Mouse (Mus musculus) regulatory T cell (primary cell): Measurements from ENCODE around the gene Retreg3.

Experiments used
- in situ Hi-C: fragments of 300-600 bp; cut with MboI, MseI; formaldehyde crosslinking; loops from one replicate; pipeline ENCODE4 v1.15.1; 2025; ENCODE audit warnings: high pct_unique_total_duplicates

Gene Retreg3

GRCm38 (mm10) chr11:101082208-101083082, 37.2 kb downstream of the Retreg3 start, which contains the start of gene Coasy:
Gene Coasy (plus strand): TSS chr11:101082565.
- in situ Hi-C loops, result no loop called here

- in situ Hi-C loops, result no loop called here
Observed at GRCm38 (mm10) chr11:101081659-101082058, 38.0 kb downstream of the Retreg3 start.

- in situ Hi-C loops, result no loop called here
Observed at GRCm38 (mm10) chr11:101080421-101080820, 39.3 kb downstream of the Retreg3 start.

GRCm38 (mm10) chr11:101079746-101080145, 39.9 kb downstream of the Retreg3 start:
- in situ Hi-C loops, result no loop called here

- in situ Hi-C loops, result no loop called here
Observed at GRCm38 (mm10) chr11:101078121-101078520, 41.6 kb downstream of the Retreg3 start, which contains the start of gene Hsd17b1. Gene Hsd17b1 (plus strand): TSS chr11:101078411.

- in situ Hi-C loops, result no loop called here
Observed at GRCm38 (mm10) chr11:101071810-101072428, 47.8 kb downstream of the Retreg3 start.

GRCm38 (mm10) chr11:101070987-101071386, 48.7 kb downstream of the Retreg3 start:
- in situ Hi-C loops, result no loop called here

GRCm38 (mm10) chr11:101070189-101070527, 49.5 kb downstream of the Retreg3 start:
- in situ Hi-C loops, result no loop called here

GRCm38 (mm10) chr11:101069391-101070188, 50.1 kb downstream of the Retreg3 start, which contains the start of gene Naglu:
Gene Naglu (plus strand): TSS chr11:101070012.
- in situ Hi-C loops, result no loop called here

- in situ Hi-C loops, result no loop called here
Observed at GRCm38 (mm10) chr11:101066549-101067412, 52.9 kb downstream of the Retreg3 start.

GRCm38 (mm10) chr11:101065002-101065401, 54.7 kb downstream of the Retreg3 start:
- in situ Hi-C loops, result no loop called here

GRCm38 (mm10) chr11:101064462-101064861, 55.2 kb downstream of the Retreg3 start:
- in situ Hi-C loops, result no loop called here

- in situ Hi-C loops, result no loop called here
Observed at GRCm38 (mm10) chr11:101063676-101064327, 55.9 kb downstream of the Retreg3 start.

GRCm38 (mm10) chr11:101062971-101063675, 56.6 kb downstream of the Retreg3 start:
- in situ Hi-C loops, result no loop called here

- in situ Hi-C loops, result no loop called here
Observed at GRCm38 (mm10) chr11:101062165-101062884, 57.4 kb downstream of the Retreg3 start.

- in situ Hi-C loops, result no loop called here
Observed at GRCm38 (mm10) chr11:101061049-101061448, 58.6 kb downstream of the Retreg3 start.

GRCm38 (mm10) chr11:101060126-101060525, 59.6 kb downstream of the Retreg3 start:
- in situ Hi-C loops, result no loop called here

- in situ Hi-C loops, result loop anchor here (5.0 kb wide), 2 partner anchors 77 to 167 kb away; no protein-coding TSS in a partner anchor
Observed at GRCm38 (mm10) chr11:101059473-101059872, 60.2 kb downstream of the Retreg3 start.

- in situ Hi-C loops, result loop anchor here (5.0 kb wide), 2 partner anchors 76 to 166 kb away; no protein-coding TSS in a partner anchor
Observed at GRCm38 (mm10) chr11:101058726-101059125, 61.0 kb downstream of the Retreg3 start.
